Mouse (Mus musculus) retina, adult 2 months (tissue): ENCODE results near the gene Amdhd1.

Source experiments
- DNase-seq: peaks from one replicate; pipeline ENCODE4 v3.0.0-alpha.2; 2012; ENCODE audit warnings: low read depth, low spot score

Amdhd1 gene

GRCm38 (mm10) chr10:93540431-93541210 lies 788 bp upstream of the Amdhd1 start, which contains the start of gene Ccdc38:
TSS of gene Ccdc38 (plus strand) at chr10:93540632.
- DNase-seq, result no peak

GRCm38 (mm10) chr10:93538818-93539217 lies 1.0 kb downstream of the Amdhd1 start:
- DNase-seq, result no peak

- DNase-seq, result no peak
Measured at GRCm38 (mm10) chr10:93538287-93538686, 1.5 kb downstream of the Amdhd1 start.

- no peak for DNase-seq
Measured at GRCm38 (mm10) chr10:93525329-93525728, 14.5 kb downstream of the Amdhd1 start.

- DNase-seq, result no peak
Measured at GRCm38 (mm10) chr10:93520994-93521393, 18.8 kb downstream of the Amdhd1 start.

- DNase-seq, result no peak
Measured at GRCm38 (mm10) chr10:93519756-93520155, 20.1 kb downstream of the Amdhd1 start.

- DNase-seq, result no peak
Measured at GRCm38 (mm10) chr10:93519159-93519558, 20.7 kb downstream of the Amdhd1 start.

GRCm38 (mm10) chr10:93518620-93519019 lies 21.2 kb downstream of the Amdhd1 start:
- DNase-seq, result no peak

GRCm38 (mm10) chr10:93518186-93518585 lies 21.6 kb downstream of the Amdhd1 start:
- DNase-seq, result no peak

GRCm38 (mm10) chr10:93517754-93518153 lies 22.1 kb downstream of the Amdhd1 start:
- DNase-seq, result no peak

GRCm38 (mm10) chr10:93515927-93516326 lies 23.9 kb downstream of the Amdhd1 start:
- DNase-seq, result no peak

GRCm38 (mm10) chr10:93515419-93515818 lies 24.4 kb downstream of the Amdhd1 start:
- DNase-seq, result no peak

GRCm38 (mm10) chr10:93509532-93510153 lies 30.2 kb downstream of the Amdhd1 start:
- DNase-seq, result no peak

GRCm38 (mm10) chr10:93508383-93508970 lies 31.4 kb downstream of the Amdhd1 start:
- no peak for DNase-seq

- no peak for DNase-seq
Measured at GRCm38 (mm10) chr10:93501346-93501745, 38.5 kb downstream of the Amdhd1 start.

- no peak for DNase-seq
Measured at GRCm38 (mm10) chr10:93500864-93501263, 39.0 kb downstream of the Amdhd1 start.

GRCm38 (mm10) chr10:93490451-93490850 lies 49.4 kb downstream of the Amdhd1 start:
- no peak for DNase-seq

GRCm38 (mm10) chr10:93488828-93489226 lies 51.0 kb downstream of the Amdhd1 start:
- no peak for DNase-seq

- DNase-seq, result no peak
Measured at GRCm38 (mm10) chr10:93488066-93488827, 51.6 kb downstream of the Amdhd1 start, which contains the start of gene Hal. TSS of gene Hal (plus strand) at chr10:93488768.

GRCm38 (mm10) chr10:93486622-93487021 lies 53.2 kb downstream of the Amdhd1 start:
- DNase-seq, result peak; percentile 26

- DNase-seq, result no peak
Measured at GRCm38 (mm10) chr10:93485055-93485691, 54.7 kb downstream of the Amdhd1 start.
